Mouse (Mus musculus) layer of hippocampus, postnatal 14 days (tissue): Measurements from ENCODE around the gene Lmo4. TPM values are rescaled to one million over a fixed set of nuclear protein-coding genes. Genes with fewer than 3 reads are reported as not detected.

Source experiments
- DNase-seq, 2 experiments: peaks; one replicate each; pipeline ENCODE4 v3.0.0; 2021 to 2022; ENCODE audit warnings: low spot score in 2 of 2, mixed read lengths in 1 of 2
- long read RNA-seq, 2 experiments: library from polyadenylated mRNA; stranded (forward); transcript quantifications; one replicate each; pipeline ENCODE4 v2.0.0; 2021
- total RNA-seq, 2 experiments: library from RNA; stranded (reverse); gene quantifications; 2 replicates each; pipeline ENCODE4 v1.2.3; 2021

Lmo4 gene
- 100 to 1,000 TPM; 181 to 190 TPM for total RNA-seq
- long read RNA-seq, experiment 1, transcript Lmo4-203 (5 exons, 1,417 nt): major isoform, 10 of 28 reads
- long read RNA-seq, experiment 1, transcript Lmo4-201 (5 exons, 1,669 nt): minor isoform, 7 of 28 reads
- long read RNA-seq, experiment 1, partial matches to known transcripts: 0 of 28 reads
- long read RNA-seq, experiment 1, other reads (novel, unspliced or antisense): 6 of 28 reads
- long read RNA-seq, experiment 2, transcript Lmo4-203 (5 exons, 1,417 nt): minor isoform, 15 of 63 reads
- long read RNA-seq, experiment 2, transcript Lmo4-201 (5 exons, 1,669 nt): major isoform, 19 of 63 reads
- long read RNA-seq, experiment 2, partial matches to known transcripts: 1 of 63 reads
- long read RNA-seq, experiment 2, other reads (novel, unspliced or antisense): 25 of 63 reads

DNA sequence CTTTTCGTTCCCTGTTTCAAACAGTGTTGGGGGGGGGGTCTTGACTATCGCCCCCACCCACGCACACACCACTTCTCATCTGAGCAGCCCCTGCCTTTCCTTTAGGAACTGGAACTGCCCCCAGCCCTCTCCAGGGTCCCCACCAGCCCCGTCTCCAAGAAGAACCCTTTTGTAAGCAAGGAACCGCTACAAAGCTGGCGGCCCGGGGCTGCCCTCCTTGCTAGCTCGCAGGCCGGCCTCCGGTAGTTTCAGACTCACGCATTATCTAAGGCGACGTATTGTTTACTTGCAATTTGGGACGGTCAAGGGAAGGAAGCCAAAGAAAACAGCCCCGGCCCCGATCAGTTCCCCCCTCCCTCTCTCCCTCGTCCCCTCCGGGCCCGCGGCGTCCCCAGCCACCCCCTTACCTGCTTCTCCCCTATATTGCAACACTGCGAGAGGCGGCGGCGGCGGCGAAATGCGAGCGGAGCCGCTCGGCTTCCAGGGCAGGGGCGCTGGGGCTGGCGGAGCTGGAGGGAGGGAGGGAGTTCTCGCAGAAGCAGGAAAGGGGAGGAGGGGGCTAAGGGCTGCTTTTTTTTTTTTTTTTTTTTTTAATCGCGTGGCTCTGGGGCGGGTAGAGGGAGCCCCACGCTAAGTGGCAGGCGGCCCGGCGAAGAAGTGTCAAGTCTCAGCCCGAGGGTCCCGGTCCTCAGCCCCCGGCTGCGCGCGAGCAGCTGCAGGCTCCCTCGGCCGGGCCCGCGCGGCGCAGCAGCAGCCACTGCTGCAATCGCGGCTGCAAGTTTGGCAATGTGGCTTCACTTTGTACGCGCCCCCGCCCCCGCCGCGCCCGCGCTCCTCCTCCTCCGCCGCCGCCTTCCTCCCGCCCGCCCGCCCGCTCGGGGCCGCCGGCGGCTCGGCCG lies at the start of gene Lmo4:
Gene Lmo4 (minus strand): TSS at position 808 of the 899 bp plus-strand sequence.
- DNase-seq: peak in 1 of 2 experiments; percentile 75

- no peak for DNase-seq
Observed at GRCm38 (mm10) chr3:144254281-144254680, 49.3 kb upstream of the Lmo4 start.

- no peak for DNase-seq
Observed at GRCm38 (mm10) chr3:144253018-144253417, 48.0 kb upstream of the Lmo4 start.

DNA sequence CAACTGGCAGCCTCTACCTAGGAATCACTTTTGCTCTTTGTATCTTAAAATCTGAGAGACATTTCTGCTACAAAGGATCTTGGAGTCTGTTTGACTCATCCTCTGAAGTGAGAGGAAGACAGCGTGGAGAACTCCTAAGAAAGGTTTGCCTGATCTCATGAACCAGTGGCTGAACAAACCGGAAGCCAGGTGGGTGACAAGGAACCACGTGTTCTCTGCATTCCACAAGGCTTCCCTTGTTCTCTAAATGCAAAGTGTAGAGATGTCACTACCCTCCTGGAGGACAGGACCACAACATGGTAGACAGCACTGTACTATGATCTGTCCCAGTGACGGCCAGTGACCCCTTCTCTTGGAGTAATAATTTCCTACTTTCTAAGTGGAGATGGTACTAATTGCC lies 47.1 kb upstream of the Lmo4 start:
- no peak for DNase-seq

DNA sequence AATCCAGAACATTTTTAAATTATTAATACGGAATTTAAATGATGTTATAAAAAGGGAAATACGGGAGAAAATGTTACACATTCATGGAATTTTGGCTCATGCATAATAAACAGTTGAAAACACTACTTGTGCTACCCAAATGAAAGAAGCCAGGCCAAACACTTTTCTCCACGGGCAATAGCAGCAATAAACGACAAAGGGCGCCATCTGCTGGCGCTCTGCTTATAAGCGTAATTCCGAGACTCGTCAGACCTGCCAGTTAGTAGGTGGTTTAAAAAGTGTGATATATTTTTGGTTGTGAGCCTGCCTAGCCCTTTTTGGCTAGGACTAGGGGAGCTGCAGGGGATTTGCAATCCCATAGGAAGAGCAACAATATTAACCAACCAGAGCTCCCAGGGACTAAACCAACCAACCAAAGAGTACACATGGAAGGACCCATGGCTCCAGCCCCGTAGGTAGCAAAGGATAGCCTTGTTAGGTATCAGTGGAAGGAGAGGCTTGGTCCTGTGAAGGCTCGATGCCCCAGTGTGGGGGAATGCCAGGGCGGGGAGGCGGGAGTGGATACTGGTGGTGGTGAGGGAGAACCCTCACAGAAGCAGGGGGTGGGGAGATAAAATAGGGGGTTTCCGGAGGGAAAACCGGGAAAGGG lies 37.1 kb upstream of the Lmo4 start:
- DNase-seq: peak; percentile 76 to 85

DNA sequence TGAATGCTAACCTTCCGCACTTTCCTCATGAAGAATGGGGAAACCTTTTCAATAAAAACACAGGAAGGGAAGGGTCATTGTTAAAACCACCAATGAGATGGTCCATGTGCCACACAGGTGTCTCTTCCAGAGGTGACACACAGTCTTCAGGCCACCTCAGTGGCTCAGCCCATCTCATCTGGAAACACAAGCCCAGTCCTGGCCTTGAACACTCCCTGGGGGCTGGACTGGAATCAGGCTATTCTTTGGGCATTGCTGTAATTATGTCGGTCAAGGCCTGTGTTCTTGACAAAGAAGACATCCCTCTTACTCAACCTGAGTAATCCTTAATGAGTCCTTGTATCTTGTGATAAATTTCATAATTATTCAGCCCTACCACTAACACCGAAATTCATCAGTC lies 36.1 kb upstream of the Lmo4 start:
- no peak for DNase-seq

- DNase-seq: no peak
Observed at GRCm38 (mm10) chr3:144238482-144238881, 33.5 kb upstream of the Lmo4 start.

GRCm38 (mm10) chr3:144232347-144233008 lies 27.5 kb upstream of the Lmo4 start:
- DNase-seq: no peak

GRCm38 (mm10) chr3:144231931-144232330 lies 26.9 kb upstream of the Lmo4 start:
- DNase-seq: no peak

DNA sequence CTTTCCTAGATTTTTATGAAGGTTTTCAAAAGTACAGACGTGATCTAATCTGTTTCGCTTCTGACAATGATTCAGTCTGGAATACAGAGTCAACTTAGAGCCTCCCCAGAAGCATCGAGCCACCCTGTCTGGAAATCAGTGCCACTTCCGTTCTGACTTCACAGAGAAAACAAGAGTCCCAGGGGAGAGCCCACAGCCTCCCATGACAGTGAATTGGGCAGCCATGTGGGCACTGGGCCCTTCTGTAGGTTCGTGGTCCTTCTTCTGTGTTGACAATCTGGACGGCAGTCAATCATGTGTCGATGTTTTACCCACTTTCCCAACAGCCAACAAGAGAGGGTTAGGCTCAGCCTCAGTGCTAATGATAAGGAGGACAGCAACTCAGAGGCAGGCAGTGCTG lies 26.4 kb upstream of the Lmo4 start:
- DNase-seq: no peak

GRCm38 (mm10) chr3:144230016-144230415 lies 25.0 kb upstream of the Lmo4 start:
- no peak for DNase-seq

GRCm38 (mm10) chr3:144229312-144229711 lies 24.3 kb upstream of the Lmo4 start:
- no peak for DNase-seq

DNA sequence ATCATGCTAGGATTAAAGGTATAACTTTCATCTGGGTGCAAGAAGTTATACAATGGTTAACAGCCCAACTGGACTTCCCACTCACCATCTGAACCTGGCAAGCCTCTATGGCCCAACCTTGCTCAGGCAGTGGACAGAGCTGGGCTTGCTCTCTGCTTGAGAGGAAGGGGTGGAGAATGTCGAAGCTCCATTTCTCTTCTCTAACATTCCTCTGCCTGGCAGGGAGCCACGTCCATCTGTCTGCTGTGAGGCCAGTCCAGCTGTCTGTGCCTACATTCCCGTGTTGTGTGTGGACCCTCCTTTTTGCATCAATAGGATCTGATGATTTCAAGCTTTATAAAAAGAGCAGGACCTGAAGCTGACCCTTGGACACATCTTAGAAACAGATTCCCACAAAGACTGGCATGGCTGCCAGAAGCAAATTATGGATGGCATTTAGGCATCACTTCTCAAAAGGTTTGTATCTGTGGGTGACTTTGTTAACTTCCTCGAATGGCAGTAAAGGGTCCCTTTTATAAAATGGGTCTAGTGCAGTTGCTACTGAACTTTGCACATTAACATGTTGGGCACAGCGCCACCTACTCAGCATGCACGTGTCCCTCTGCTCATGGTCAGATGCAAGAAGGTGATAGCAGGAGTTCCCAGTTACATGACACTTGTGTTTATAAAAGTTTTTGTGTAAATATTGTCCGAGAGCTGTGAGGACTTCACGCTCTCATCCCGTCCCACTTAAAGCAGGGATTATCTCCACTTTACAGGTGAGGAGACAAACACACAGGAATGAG lies 20.6 kb upstream of the Lmo4 start:
- DNase-seq: no peak

GRCm38 (mm10) chr3:144224594-144224993 lies 19.6 kb upstream of the Lmo4 start:
- no peak for DNase-seq

GRCm38 (mm10) chr3:144223377-144224105 lies 18.5 kb upstream of the Lmo4 start:
- DNase-seq: no peak

- no peak for DNase-seq
Observed at GRCm38 (mm10) chr3:144222381-144222780, 17.4 kb upstream of the Lmo4 start.

GRCm38 (mm10) chr3:144207498-144207897 lies 2.5 kb upstream of the Lmo4 start:
- no peak for DNase-seq

- DNase-seq: no peak
Observed at GRCm38 (mm10) chr3:144206942-144207341, 1.9 kb upstream of the Lmo4 start.

DNA sequence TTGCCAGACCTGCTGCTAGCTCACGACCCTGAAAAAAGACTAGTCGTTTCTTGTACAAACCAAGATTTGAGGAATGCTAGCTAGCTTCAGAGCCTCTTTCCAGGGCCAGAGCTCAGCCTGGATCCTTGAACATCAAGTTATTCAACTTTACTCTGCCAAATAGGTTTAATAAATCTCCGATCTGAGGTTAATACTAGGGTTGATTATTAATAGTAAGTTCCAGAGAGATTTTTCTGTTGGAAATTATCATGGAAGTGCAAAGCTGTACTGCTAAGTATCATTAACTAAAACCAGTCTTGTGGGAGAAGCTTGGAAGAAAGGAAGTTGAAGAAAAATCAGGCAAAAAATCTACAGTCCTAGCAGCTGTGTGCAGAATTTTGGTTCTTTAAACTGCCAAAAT lies 1.2 kb upstream of the Lmo4 start:
- DNase-seq: no peak
